Mouse (Mus musculus) liver, embryonic 14.5 days (tissue): ENCODE measurements around the gene Chka. TPM values are rescaled to one million over a fixed set of nuclear protein-coding genes. Genes with fewer than 3 reads are reported as not detected.

ENCODE experiments used
- ATAC-seq: fragments of 200-750 bp; cut with Nextera tagmentation; 2 replicates; pipeline ENCODE4 v1.8.0; 2017; ENCODE audit warnings: moderate number of reproducible peaks, mild to moderate bottlenecking, moderate library complexity; ENCODE audit not compliant: insufficient read depth
- DNase-seq, 3 experiments: peaks; one replicate each; pipeline ENCODE4 v3.0.0-alpha.2; 2012 to 2013; ENCODE audit warnings: low read depth in 3 of 3, low spot score in 3 of 3
- H3K27ac ChIP-seq: fragments of 300-500 bp; sonication (generic); 2 replicates; pipeline ENCODE4 v1.5.1; 2014; ENCODE audit warnings: moderate library complexity, mild to moderate bottlenecking, control low read depth, inconsistent platforms
- H3K27me3 ChIP-seq: fragments of 300-500 bp; sonication (generic); 2 replicates; pipeline ENCODE4 v1.6.1; 2014; ENCODE audit warnings: mild to moderate bottlenecking, low read length, moderate library complexity; ENCODE audit not compliant: control insufficient read depth, insufficient read depth
- H3K36me3 ChIP-seq: fragments of 300-500 bp; sonication (generic); replicated peaks from 2 replicates; pipeline ENCODE4 v1.6.1; 2014; ENCODE audit warnings: low read depth; ENCODE audit not compliant: control insufficient read depth, insufficient read depth
- H3K4me1 ChIP-seq, 2 experiments: fragments of 200-500 bp in 1 of 2; fragments of 300-500 bp in 1 of 2; sonication (generic) in 1 of 2; replicated peaks; 2 replicates each; pipeline ENCODE4 v1.6.1; 2012 to 2014; ENCODE audit warnings: antibody characterized with exemption in 1 of 2, inconsistent platforms in 1 of 2, low read length in 1 of 2; ENCODE audit not compliant: control insufficient read depth in 2 of 2, insufficient read depth in 2 of 2
- H3K4me2 ChIP-seq: fragments of 300-500 bp; sonication (generic); 2 replicates; pipeline ENCODE4 v1.6.1; 2014; ENCODE audit warnings: low read depth, mild to moderate bottlenecking, control low read depth, moderate library complexity
- H3K4me3 ChIP-seq, 2 experiments: fragments of 200-500 bp in 1 of 2; fragments of 300-500 bp in 1 of 2; sonication (generic) in 1 of 2; 2 replicates each; pipeline ENCODE4 v1.5.1; 2012 to 2014; ENCODE audit warnings: low read depth in 2 of 2, low read length in 2 of 2, mild to moderate bottlenecking in 2 of 2, control low read depth in 1 of 2, inconsistent platforms in 1 of 2, moderate library complexity in 1 of 2; ENCODE audit not compliant: insufficient read depth in 1 of 2
- H3K9ac ChIP-seq: fragments of 300-500 bp; sonication (generic); replicated peaks from 2 replicates; pipeline ENCODE4 v1.6.1; 2014; ENCODE audit warnings: mild to moderate bottlenecking, control low read depth, moderate library complexity
- H3K9me3 ChIP-seq: fragments of 300-500 bp; sonication (generic); 2 replicates; pipeline ENCODE4 v1.6.1; 2016; ENCODE audit warnings: low read length, mixed read lengths; ENCODE audit not compliant: control insufficient read depth
- CTCF ChIP-seq: IDR thresholded peaks from 2 replicates; pipeline ENCODE4 v1.5.1; 2016; ENCODE audit warnings: antibody characterized with exemption, low read depth, control low read depth
- EP300 ChIP-seq: IDR thresholded peaks from 2 replicates; pipeline ENCODE4 v1.6.1; 2016; ENCODE audit warnings: antibody characterized with exemption, low read depth
- WGBS: fragments of 180-500 bp; shearing (Covaris S2); extraction: QIAGEN DNeasy Blood & Tissue Kit; methylation state at CpG from one replicate; pipeline ENCODE4 v1.1.7; 2014; ENCODE audit not compliant: insufficient replicate concordance; 5-methylcytosine and 5-hydroxymethylcytosine counted together
- polyA plus RNA-seq, 2 experiments: library from polyadenylated mRNA; depleted of rRNA in 1 of 2; stranded (reverse) in 1 of 2; unstranded in 1 of 2; fragments of >200 nt; fragmentation: Nextera tagmentation in 1 of 2; extraction: Ambion mirVana in 1 of 2; gene quantifications; 2 replicates each; pipeline versions ENCODE4 v1.2.1 to v1.2.3; 2012 to 2014

Gene Chka
- polyA plus RNA-seq, 2 experiments, result 10.3 to 17.0 TPM

DNA sequence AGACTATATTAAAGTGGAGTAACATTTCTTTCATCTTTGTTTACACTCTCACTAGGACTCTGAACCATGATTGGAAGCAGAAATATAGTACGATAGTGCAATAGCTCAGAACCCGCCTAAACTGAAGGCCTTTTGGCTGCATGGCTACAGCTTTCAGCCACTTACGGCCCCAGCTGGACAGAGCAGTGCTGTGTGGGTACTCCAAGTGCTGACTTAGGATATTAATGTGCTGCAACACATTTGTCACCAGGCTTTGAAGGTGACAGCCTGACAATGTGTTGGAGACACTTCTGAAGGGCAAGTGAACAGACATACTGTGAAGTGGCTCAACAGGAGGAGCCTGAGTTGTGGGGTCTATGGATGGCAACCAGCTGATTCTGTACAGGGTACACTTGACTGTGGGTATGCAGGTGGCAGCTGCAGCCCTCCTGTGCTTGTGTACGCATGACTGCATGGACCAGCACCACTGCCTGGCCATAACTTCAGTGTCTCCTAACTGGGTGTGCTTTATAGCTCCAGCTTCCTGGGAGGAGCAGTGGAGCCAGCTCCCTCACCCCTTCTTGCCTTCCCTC, 42.1 kb downstream of the Chka start:
- no peak overlapping the region for H3K27ac ChIP-seq
- DNase-seq, result no peak
- no peak overlapping the region for H3K4me2 ChIP-seq
- 79% methylated on average over 4 of the region's 4 CpGs for WGBS
- TF ChIP-seq EP300 (no peak), CTCF (no peak)
- no peak overlapping the region for H3K4me3 ChIP-seq
- no peaks in the 10 kb centered on the region for H3K27me3 ChIP-seq
- peaks cover 5% of the 10 kb centered on the region for H3K36me3 ChIP-seq
- no peaks in the 10 kb centered on the region for H3K9me3 ChIP-seq
- H3K9ac ChIP-seq, result no peak overlapping the region
- no peaks in the 10 kb centered on the region for H3K4me1 ChIP-seq
- ATAC-seq, result no peak

DNA sequence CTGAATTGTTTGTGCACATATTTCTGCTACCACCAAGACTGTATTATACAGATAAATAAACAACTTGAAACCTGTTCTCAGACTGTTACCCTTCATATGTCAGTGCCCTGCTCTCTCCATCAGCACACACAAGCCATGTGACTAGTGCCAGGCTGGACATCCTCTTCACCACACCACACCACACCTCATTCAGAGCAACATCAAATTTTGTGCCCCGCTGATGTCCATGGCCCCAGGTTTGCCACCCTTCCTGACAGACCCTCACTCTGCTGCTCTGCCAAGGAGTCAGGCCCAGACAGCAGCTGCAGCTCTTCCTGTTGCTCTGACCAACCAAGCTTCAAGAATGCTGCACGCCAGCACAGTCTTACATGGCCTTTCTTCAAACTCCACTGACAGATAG, 42.7 kb downstream of the Chka start:
- Histone ChIP-seq H3K36me3 (peaks cover 3% of the 10 kb centered on the region), H3K4me3 (no peak overlapping the region), H3K27ac (no peak overlapping the region), H3K27me3 (no peaks in the 10 kb centered on the region), H3K9me3 (no peaks in the 10 kb centered on the region), H3K4me1 (no peaks in the 10 kb centered on the region), H3K9ac (no peak overlapping the region), H3K4me2 (no peak overlapping the region)
- DNase-seq (no peak), ATAC-seq (no peak)
- TF ChIP-seq EP300, result no peak
- no peak for TF ChIP-seq CTCF
- 75% methylated on average over 2 of the region's 2 CpGs for WGBS

DNA sequence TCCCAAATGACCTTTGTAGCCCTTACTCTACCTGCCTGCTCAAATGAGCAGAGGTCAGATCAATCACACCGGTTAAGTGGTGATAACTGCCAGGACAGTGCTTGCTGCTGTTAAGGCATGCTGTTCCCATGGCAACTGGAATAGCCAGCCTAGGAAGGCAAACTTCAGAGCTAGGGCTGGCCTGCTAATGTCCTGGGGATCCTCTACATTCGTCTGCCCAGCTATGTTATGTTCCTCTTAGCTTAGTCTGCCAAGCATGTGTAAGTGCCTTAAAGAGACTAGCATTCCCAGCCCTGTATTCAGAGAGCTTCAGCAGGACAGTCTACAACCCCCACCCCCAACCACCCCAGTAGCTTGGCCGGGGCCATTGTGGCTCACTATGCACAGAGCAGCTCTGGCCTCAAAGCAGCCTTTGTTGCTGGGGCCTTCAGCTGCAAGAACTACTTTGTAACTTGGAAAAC, 43.6 kb downstream of the Chka start:
- H3K9ac ChIP-seq, result no peak overlapping the region
- WGBS, result 56% methylated on average over 3 of the region's 3 CpGs
- no peaks in the 10 kb centered on the region; the same call in none of the 2 replicates for H3K36me3 ChIP-seq
- H3K9me3 ChIP-seq, result no peaks in the 10 kb centered on the region
- H3K4me1 ChIP-seq, result no peaks in the 10 kb centered on the region
- H3K4me3 ChIP-seq, result no peak overlapping the region
- peak; percentile 53 for ATAC-seq
- no peak for DNase-seq
- no peak for TF ChIP-seq EP300
- no peak for TF ChIP-seq CTCF
- H3K4me2 ChIP-seq, result no peak overlapping the region
- no peak overlapping the region for H3K27ac ChIP-seq
- no peaks in the 10 kb centered on the region for H3K27me3 ChIP-seq

DNA sequence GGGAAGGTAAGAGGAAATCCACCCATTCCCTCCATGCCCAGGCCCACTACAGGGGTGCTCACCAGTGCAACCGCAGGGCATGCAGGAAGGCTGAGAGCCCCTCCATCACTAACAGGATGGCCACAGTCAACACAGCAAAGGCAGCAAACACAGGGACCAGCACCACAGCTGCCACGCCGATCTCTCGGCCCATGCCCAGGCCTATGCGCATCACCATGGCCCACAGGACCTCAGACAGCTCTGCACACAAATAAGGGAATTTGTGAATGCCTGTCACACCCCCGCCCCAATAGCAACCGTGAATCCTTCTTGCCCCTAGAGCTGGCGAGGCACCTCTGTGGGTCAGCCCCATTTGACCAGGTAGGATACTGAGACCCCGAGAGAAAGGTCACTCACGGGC, 44.6 kb downstream of the Chka start:
- Histone ChIP-seq H3K36me3 (no peaks in the 10 kb centered on the region; the same call in none of the 2 replicates), H3K27ac (no peak overlapping the region), H3K9ac (no peak overlapping the region), H3K9me3 (no peaks in the 10 kb centered on the region), H3K27me3 (no peaks in the 10 kb centered on the region), H3K4me3 (no peak overlapping the region), H3K4me1 (no peaks in the 10 kb centered on the region), H3K4me2 (no peak overlapping the region)
- TF ChIP-seq CTCF, result no peak
- no peak for TF ChIP-seq EP300
- DNase-seq (no peak), ATAC-seq (no peak)
- WGBS, result 78% methylated on average over 10 of the region's 10 CpGs

DNA sequence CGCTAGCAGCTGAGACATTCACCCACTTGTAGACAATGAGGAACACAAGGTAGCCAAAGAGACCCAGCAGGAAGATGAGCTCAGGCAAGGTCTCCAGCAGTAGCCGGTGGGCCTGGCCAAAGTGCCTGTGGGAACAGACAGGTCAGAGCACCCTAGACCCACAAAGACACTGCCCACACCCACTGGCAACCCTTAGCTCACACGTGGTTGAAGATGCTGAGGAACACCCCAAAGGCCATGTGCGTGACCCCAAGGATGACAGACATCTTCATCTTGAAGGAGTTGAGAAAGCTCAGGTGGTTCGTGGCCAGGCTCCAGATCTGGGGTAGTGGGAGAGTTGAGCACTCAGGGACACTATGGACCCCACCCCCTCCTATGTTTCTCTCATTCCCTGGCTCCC, 46.0 kb downstream of the Chka start:
- Histone ChIP-seq H3K4me1 (no peaks in the 10 kb centered on the region), H3K27me3 (no peaks in the 10 kb centered on the region), H3K4me2 (no peak overlapping the region), H3K9ac (no peak overlapping the region), H3K4me3 (no peak overlapping the region), H3K27ac (no peak overlapping the region), H3K9me3 (no peaks in the 10 kb centered on the region), H3K36me3 (no peaks in the 10 kb centered on the region; the same call in 1 of the 2 replicates)
- WGBS, result 73% methylated on average over 5 of the region's 5 CpGs
- TF ChIP-seq CTCF, result no peak
- TF ChIP-seq EP300, result no peak
- ATAC-seq, result no peak
- no peak for DNase-seq
